Mouse (Mus musculus) heart, postnatal 14 days (tissue): Measurements from ENCODE around the gene Vti1b. TPM values are rescaled to one million over a fixed set of nuclear protein-coding genes. Genes with fewer than 3 reads are reported as not detected.
"Not testable (repeated sequence)": the region's sequence is repeated elsewhere in the genome, so short reads cannot be mapped to it uniquely, and the experiment has no call there.

ENCODE experiments used
- DNase-seq, 2 experiments: peaks; one replicate each; pipeline ENCODE4 v3.0.0; 2021 to 2022
- intact Hi-C: fragments of 180-260 bp; cut with DNase I; formaldehyde crosslinking; loops from one replicate; pipeline ENCODE4 v1.15.1; 2025
- long read RNA-seq, 2 experiments: library from polyadenylated mRNA; stranded (forward); transcript quantifications; one replicate each; pipeline ENCODE4 v2.0.0; 2021
- total RNA-seq, 2 experiments: library from RNA; stranded (reverse); gene quantifications; 2 replicates each; pipeline ENCODE4 v1.2.3; 2021

Vti1b gene
- 10 to 100 TPM; 58.5 to 59.8 TPM for total RNA-seq
- long read RNA-seq, experiment 1, transcript Vti1b-201 (6 exons, 1,490 nt) = major isoform, 65 of 74 reads
- long read RNA-seq, experiment 1, partial matches to known transcripts = 0 of 74 reads
- long read RNA-seq, experiment 1, other reads (novel, unspliced or antisense) = 6 of 74 reads
- long read RNA-seq, experiment 2, transcript Vti1b-201 (6 exons, 1,490 nt) = major isoform, 42 of 43 reads
- long read RNA-seq, experiment 2, partial matches to known transcripts = 0 of 43 reads
- long read RNA-seq, experiment 2, other reads (novel, unspliced or antisense) = 1 of 43 reads

DNA sequence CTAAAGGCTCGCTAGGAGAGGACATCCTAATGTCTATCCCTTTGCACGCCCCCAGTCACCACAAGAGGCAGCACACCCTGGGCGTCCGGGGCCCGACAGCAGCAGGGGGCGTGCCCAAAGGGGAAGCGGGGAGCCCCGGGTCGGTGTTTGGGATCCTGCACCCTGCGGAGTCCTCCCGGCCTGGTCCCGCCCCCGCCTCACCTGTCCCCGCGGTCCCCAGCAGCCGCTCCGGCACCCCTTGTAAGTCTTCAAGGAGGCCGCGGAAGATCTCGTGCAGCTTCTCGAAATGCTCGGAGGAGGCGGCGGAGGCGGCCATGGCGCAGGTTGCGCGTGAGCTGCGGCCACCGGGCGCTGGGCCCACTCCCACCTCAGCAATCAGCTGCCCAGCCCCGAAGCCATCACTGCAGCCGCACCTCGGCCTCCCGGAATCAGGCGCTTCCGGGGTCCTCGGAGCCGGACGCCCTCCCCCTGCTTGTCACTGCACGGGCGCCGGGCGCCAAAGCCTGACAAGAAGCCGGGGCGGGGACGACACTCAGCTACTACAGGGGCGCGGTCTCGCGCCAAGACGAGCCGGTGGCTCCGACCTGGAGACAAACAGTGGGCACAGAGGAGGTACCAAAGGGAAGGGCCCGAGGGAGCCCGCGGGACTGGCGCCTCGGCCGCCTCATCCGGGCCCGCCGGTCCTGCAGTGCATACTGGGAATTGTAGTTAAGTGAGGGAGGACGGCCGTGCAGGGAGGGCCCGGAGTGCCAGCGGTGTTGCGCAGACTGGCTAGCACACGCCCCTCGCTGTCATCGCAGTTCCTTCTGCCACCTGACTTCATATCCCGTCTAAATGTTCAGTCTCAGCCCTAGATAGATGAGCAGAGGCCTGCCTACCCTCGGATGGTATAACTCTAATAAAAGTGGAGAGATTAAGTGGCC, at the start of gene Vti1b:
Gene Vti1b, minus strand, starts transcription at position 649 of the 923 bp plus-strand sequence.
- intact Hi-C loops = no loop called here
- peak; percentile 90 for DNase-seq

DNA sequence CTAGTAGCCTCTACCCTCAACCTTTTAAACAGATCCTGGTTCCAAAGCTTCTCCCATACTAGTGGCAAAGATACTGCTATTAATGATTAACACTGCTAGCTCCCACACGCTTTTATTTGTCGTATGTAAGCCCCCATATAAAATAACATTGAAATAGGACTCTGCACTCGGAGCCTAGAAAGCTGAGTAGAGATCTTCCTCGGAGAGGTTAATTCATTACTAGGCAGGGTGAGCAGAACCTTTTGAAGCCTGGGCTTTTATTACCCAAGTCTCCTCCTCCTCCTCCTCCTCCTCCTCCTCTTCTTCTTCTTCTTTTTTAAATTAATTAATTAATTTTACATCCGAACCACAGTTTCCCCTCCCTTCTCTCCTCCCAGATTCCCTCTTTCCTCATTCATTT, 45.0 kb upstream of the Vti1b start:
- intact Hi-C loops = no loop called here
- DNase-seq = no peak

DNA sequence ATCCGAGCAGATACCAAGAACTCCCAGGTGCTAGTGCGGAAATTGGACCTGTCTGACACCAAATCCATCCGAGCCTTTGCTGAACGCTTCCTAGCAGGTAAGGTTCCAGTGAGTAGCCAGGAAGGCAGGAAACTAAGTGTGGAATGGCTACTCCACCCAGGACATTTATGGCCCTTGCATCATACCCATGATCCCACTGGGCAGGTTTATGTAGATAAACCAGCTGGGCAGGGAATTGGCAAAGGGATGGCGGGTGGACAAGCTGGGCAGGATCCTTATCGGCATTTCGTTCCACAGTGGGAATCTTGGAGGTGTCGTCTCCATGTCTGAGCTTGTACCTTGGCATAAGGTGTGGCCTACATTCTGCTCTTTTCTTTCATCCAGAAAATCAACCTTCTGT, 39.0 kb upstream of the Vti1b start:
- intact Hi-C loops = no loop called here
- DNase-seq = no peak

DNA sequence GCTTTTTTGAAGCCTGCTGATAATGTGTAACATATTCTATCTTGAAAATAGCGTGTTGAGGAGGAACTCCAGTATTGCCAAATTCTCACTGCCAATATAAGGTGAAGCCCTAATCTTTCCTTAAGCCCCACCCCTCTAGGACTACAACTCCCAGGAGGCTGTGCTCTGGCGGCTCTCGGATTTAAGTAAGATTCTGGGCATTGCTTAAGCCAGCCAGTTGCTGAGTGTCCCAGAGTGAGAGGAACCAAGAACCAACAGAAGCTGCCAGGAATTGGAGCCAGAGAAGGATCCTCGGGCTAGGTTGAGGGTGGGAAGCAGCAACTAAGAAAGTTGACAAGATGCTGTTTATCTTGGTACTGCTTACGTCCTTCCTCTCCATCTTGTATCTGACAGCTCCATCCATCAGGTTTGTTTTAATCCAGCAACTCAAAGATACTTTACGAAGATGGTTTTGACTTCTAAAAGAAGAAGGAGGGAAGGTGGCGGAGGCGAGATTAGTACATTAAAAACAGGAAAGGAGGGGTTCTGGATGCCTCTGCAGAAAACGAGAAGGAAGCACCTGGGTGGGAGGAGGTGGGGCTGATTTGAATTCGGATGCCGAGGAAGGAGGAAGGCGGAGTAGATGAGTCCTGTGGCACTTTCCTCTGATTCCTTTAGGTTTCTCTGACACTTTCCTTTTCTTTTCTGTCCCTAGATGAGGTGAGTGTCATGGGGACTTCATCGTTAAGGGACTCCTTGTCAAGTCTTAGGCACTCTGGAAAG, 36.4 kb upstream of the Vti1b start, which contains the start of gene Rdh12:
Gene Rdh12, plus strand, starts transcription at position 212 of the 762 bp plus-strand sequence.
- DNase-seq = peak; percentile 16 to 26
- intact Hi-C loops = no loop called here

DNA sequence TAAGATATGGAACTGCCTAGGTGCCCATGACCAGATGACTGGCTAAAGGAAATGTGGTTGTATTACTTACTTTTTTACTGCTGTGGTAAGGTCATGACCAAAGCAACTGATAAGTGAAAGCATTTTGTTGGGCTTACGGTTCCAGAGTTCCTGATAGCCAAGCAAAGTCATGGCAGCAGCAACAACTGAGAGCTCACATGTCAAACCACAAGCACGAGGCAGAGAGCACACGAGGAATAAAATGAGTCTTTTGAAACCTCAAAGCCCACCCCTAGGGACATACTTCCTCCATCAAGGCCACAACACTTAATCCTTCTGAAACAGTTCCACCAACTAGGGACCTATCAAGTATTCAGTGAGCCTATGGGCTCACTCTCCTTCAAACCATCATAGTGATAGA, 29.4 kb upstream of the Vti1b start:
- intact Hi-C loops = no loop called here

DNA sequence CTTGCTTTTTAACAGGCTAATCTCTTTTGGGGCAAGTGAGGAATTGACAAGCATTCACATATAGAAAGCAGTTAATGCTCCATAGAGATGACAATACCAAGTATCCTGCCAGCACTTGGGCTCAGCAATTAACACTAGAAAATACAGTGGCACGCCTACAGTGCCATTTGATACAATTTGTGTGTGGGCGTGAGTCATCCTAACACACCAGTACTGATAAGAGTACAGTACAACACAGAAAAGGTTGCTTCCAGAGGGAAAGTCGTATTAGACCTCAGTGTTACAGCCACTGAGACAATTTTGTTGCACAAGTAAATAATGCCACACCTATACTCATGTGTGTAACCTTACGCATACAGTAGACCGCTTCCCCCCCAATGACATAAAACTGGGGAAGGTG, 24.6 kb upstream of the Vti1b start:
- intact Hi-C loops = no loop called here
- no peak for DNase-seq

More for the DNA sequence above, 29.4 kb upstream of the Vti1b start:
- no peak for DNase-seq

DNA sequence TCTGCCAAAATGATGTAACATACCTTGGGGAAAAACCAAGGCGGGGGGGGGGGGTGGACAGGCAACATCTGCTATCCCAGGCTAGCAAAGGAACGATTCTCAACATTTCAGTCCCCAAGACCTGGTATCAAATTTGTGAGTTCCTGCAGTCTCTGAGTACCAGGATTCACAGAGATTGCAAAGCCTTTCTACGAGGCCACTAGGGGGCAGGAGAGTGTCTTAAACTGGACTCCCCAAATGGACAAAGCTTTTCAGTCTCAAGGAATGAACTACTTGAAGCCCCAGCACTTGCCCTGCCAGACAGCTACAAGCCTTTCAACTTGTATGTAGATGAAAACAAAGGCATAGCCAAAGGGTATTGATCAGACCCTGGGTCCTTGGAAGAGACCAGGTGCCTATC, 21.0 kb upstream of the Vti1b start:
- intact Hi-C loops = loop anchor here (2.0 kb wide), 1 partner anchor 67 kb away; no protein-coding TSS in a partner anchor

DNA sequence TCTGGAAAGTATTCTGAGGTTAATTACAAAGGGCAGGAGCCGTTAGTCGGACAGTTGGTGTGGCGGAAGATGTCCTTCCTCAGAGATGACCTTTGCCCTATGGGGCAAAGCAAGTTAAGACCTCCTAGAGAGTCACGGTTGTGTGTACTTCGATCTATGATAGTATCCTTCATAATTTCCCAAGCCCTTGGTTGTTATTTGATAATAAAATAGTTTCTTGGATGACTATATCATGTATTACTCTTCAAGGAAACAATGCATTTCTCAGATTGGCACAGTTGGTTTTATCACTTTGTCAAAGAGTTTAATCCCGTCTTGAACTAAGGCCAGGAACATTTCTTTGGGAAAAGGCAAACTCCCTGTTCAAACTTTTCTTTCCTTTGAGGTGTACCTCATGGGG, 19.7 kb upstream of the Vti1b start, which contains the start of gene Rdh11:
Gene Rdh11, minus strand, starts transcription at position 101 of the 400 bp plus-strand sequence.
- DNase-seq = no peak
- intact Hi-C loops = loop anchor here (2.0 kb wide), 1 partner anchor 69 kb away; no protein-coding TSS in a partner anchor

More for the DNA sequence above, 21.0 kb upstream of the Vti1b start:
- DNase-seq = peak; percentile 69 to 79

DNA sequence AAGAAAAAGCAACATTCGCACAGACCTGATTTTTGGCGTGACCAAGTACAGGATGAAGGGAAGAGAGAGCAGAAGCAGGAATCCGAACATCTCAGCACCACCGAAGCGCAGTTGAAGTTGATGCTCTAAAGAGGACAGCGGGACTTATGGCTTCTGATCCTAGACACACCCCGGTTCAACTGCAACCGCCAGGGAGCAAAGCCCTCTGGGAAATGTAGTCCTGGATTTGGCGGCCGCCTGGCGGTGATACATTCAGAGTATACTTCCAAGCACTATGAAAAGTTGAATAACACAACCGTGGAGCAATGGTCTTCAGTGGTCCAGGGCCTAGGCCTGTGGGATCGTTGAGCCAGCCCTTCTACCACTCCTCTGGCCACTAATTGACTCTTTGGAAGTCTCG, 19.2 kb upstream of the Vti1b start:
- intact Hi-C loops = loop anchor here (2.0 kb wide), 1 partner anchor 69 kb away; no protein-coding TSS in a partner anchor
- DNase-seq = peak; percentile 67 to 83

DNA sequence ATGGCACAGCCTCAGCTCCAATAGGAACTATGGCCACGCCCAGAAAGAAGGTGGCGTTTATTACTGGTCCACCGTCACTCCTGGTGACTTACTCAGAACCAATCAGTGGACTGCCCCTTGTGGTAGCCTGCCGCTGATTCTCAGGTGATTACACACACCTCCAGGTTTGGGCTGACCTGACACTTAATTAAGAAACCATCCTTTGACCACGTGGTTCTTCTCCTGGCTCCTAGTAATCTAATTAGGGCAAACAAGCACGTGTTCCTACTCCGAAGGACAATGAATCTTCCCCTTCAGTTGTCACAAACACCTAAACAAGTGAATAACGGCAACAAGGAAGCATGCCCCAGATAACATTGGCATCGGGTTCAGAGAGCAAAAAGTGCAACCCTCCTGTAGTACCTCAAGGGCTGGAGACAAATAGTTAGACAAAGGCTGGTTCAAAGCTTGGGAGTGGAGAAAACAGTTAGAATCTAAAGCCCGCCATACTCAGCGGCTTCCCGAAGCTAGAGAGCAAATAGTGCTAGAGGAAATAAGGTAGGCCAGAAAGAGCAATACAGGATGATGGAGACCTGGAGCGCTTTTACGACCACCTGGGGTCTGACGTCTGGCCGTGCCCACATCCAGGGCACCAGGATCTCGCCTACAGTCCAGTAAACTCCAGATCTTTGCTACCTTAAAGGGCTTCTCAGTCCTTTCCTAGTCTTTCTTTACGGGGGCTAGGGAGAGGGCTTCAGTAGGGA, 18.6 kb upstream of the Vti1b start:
- intact Hi-C loops = no loop called here

DNA sequence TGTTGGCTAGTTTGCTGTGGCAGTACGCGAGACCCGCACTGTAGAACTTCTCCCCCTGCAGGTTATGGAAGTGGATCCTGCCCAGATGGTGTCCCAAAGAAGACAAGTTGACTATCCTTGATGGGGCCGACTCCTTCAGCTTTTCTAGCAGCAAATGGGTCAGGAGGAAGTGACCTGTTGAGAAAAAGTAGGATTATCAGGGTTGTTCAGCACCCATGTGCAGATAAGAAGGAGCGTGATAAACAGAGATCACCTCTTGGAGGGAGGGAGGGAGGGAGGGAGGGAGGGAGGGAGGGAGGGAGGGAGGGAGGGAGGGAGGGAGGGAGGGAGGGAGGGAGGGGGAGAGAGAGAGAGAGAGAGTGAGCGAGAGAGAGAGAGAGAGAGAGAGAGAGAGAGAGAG, 12.7 kb upstream of the Vti1b start:
- DNase-seq, intact Hi-C loops: not testable (repeated sequence)

More for the DNA sequence above, 18.6 kb upstream of the Vti1b start:
- peak in 1 of 2 experiments; percentile 26 for DNase-seq

DNA sequence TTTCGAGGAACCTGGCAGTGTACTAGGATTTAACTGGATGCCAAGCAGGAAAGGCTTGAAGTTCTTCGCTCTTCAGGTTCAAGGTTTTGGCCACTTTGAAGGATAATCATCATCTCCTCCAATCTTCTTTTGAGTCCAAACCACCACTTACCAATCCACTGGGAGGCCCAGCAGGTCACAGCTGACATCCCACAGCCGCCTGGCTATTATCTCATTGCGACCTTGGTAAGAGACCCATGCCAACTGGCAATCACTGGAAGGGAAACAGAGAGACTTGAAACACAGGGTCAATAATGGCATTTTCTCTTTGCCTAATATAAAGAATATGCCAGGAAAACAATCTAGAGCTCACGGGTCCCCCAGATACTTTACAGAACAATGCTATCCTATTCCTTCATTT, 3.5 kb upstream of the Vti1b start:
- intact Hi-C loops = no loop called here
- DNase-seq = no peak

DNA sequence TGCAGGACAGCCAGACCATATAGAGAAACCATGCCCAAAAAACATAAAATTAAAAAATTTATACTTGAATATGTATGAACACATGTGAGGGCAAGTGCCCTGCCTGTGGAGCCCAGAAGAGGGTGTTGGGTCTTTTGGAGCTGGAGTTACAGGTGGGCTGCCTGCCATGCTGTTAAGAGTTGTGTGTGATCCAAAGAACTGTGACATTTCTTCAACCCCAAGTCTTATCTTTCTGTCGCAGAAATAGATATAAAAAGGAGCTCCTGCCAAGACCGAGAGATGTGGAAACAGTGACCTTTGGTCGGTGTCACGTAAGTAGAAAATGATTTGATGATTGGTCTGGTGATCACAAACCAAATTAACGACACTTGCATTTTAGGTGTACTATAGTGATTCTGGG, 1.3 kb upstream of the Vti1b start:
- intact Hi-C loops = no loop called here
- no peak for DNase-seq

DNA sequence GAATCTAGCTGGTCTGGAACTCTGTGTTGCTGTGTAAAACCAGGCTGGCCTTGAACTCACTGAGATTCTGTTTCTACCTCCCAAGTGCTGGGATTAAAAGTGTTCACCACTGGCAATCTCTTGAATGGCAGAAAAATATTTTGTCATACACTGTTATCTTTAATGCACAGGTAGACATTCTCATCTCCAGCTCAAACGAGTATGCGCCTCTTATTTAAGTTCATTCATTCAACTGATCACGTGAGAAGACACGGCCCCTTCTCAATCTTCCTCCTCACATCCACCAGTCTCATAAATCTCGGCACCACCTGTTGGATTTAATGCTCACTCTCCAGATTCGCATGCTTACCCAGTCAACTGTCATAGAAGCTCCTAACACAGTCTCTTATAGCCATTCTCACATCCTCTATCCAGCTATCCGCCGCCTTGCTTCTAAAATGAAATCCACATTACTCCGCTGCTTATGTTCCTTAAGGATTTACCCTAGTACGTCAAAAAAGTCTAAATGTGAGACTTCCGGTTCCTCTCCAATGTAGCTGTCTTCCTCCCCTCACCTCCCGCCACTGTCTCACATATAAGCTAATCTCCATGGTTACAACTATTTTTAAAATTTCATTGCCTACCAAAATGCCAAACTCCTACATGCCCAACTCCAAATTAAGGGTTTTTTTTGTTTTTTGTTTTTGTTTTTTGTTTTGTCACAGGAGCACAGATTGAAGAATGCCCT, 1.0 kb downstream of the Vti1b start:
- intact Hi-C loops = no loop called here
- DNase-seq = no peak

DNA sequence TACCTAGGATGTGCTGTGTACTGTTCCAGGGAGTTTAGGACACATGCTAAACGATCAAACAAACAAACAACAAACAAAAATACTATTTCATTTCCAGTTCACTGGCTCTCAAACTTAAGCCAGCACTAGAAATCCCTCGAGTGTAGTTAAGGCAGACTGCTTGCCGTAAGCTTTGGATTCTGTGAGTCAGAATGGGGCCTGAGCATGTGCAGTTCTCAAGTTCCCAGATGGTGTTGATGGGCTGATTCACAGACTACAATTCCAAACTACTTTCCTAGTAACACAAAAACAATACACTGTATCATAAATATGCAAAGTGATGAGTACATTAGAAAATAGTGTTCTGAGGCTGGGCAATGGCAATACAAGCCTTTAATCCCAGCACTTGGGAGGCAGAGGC, 2.0 kb downstream of the Vti1b start:
- DNase-seq = no peak
- intact Hi-C loops = no loop called here

DNA sequence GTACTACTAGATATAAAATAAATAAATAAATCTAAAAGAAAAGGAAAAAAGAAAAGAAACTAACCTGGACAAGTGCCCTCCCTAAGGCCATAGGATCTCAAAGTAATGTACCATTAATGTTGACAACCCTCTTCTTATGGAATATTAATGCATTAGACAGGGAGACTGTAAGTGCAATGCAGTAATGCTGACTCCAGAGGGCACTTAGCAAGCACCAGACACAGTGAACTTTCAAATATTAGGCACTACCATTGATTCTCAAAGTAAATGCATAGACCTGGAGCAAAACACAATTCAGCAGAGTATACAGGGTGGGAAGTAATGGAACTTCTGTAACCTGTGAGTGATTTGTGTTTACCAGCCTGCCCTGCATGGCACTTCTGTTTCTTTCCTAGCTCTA, 3.3 kb downstream of the Vti1b start:
- DNase-seq = no peak
- intact Hi-C loops = no loop called here

DNA sequence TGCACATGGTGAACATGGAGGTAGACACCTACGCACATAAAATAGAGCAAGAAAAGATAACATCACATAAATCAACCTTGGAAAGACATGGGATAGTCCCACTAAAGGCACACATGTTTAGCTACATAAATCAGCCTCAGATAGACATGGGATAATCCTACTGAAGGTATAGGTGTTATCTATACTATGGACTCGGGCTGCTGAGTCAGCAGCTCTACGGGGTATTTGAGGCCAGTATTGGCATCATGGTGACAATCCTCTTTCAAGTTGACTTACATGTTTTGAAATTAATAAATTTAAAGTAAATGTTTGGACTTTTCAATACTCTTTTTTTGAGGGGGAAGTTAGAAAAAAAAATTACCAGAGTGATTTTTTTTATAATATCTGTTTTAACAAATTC, 9.6 kb downstream of the Vti1b start:
- DNase-seq = no peak

DNA sequence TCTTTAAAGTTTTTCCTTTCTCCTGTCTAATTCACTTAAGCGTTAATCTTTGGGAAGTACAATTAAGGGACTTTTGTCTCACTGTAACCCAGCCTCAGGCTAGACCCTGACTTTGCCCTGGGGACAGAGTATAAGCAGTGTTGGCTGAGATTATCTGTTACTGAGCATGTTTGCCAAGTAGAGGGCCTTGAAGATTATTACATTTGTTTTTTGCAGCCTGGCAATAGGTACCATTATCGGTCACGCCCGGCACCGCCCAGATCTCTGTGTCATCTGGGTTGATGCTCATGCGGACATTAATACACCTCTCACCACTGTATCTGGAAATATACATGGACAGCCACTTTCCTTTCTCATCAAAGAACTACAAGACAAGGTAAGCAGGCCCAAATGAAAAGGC, 22.8 kb downstream of the Vti1b start:
- intact Hi-C loops = no loop called here
- DNase-seq = no peak

More for the DNA sequence above, 9.6 kb downstream of the Vti1b start:
- intact Hi-C loops = no loop called here

DNA sequence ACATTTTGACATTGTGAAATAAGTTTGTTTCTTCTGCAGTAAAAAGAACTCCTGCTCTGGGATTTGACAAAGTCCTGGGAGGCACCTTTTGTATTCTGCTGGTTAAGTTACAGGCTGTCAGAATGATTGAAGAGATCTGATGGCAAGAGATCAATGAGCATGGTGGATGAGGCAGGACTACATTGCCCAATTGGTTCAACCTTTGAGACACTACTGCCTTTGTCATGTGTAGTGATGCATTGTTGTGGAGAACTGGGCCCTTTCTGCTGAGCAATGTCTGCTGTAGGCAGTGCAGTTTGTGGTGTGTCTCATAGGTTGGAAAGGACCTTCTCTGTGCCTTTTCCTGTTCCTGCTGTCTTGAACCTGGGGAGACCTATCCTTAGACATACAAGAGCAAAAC, 31.1 kb downstream of the Vti1b start:
- no peak for DNase-seq
- intact Hi-C loops = no loop called here
